Comparison of ENCODE assay signal across 20 mouse cellular contexts in the genomic region with DNA sequence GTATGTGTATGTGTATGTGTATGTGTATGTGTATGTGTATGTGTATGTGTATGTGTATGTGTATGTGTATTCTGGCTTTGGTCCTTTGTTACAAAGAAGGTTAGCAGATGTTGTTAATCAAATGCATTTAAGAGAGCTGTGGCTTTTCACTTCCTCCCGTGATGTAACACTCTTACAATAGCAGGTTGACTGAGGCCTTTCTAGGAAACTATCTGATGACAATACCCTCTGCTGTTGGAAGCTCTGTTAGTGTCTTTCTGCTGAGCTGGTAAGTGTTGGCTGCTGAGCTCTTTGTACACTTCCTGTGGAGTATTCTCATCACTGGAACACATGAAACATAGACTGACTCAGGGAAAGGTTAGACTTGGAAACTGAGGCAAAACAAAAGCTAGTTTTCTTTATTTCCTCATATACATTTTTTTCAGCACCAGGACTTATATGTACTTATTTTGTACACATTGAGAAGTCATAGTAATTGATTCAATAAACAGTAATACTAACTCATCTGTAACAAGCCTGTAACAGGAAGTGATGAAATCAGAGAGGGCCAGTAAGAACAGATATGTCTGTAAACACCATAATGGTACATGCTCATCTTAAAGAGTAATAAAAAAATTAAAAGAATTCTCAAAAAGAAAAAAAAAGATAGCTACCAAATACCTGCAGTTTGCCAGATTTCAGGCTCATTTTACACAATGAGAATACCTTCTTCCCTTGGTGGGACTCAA. TPM values are rescaled to one million over a fixed set of nuclear protein-coding genes. Genes with fewer than 3 reads are reported as not detected.
DNase-seq lines count a peak whose midpoint lies in the region; ATAC-seq and TF ChIP-seq lines count a peak whose summit lies in the region.
"Had no signal": no experiment of that assay in that cellular context is flagged by ENCODE, and none has a peak within 500 bp of the region (broad histone marks: within the 10 kb centered on the region; RNA-seq: fewer than 3 reads in every experiment).

No protein-coding gene starts in this region.

- H3K36me3 ChIP-seq in lung, embryonic 14.5 days (ENCODE audit: insufficient read depth), result no peaks in the 10 kb centered on the region
- H3K36me3 ChIP-seq in CH12.LX (replicated peaks in 1 of 2; ENCODE audit: control insufficient read depth in 1 of 2, insufficient read depth in 1 of 2, low read length in 1 of 2), result peaks cover 2 to 9% of the 10 kb centered on the region in 2 experiments
- H3K36me3 ChIP-seq: embryonic facial prominence, embryonic 12.5 days had no signal

- TF ChIP-seq CTCF in lung, embryonic 14.5 days (IDR thresholded peaks at IDR 0.05; ENCODE audit: low read depth), result no peak
- TF ChIP-seq CTCF in CH12.LX (conservative IDR thresholded peaks at IDR 0.05 in 1 of 2, IDR thresholded peaks at IDR 0.05 in 1 of 2; ENCODE audit: low read depth in 2 of 2, low read length in 2 of 2), result no peak

- in situ Hi-C loops in CH12.LX (cut with MboI; ENCODE audit: low pct_ligation_motif_present, low pct_unique_long_range_greater_than_20kb, low sequenced_read_pairs), result no loop called here

- no peaks in the 10 kb centered on the region for H3K27me3 ChIP-seq in lung, embryonic 14.5 days (ENCODE audit: insufficient read depth, low read length)
- no peaks in the 10 kb centered on the region for H3K27me3 ChIP-seq in CH12.LX (replicated peaks)
- H3K27me3 ChIP-seq: embryonic facial prominence, embryonic 12.5 days; Patski had no signal

- H3K4me3 ChIP-seq in lung, embryonic 14.5 days (ENCODE audit: low read depth, low read length), result no peak overlapping the region
- H3K4me3 ChIP-seq in CH12.LX (replicated peaks in 1 of 3; ENCODE audit: low read depth in 2 of 3, low read length in 2 of 3, poor library complexity in 1 of 3), result no peak overlapping the region
- H3K4me3 ChIP-seq: embryonic facial prominence, embryonic 12.5 days had no signal

- no peaks in the 10 kb centered on the region for H3K79me2 ChIP-seq in CH12.LX (replicated peaks; ENCODE audit: control insufficient read depth, extremely low read depth, insufficient read depth, poor library complexity, severe bottlenecking)

- WGBS in lung, embryonic 14.5 days, result 54% methylated on average over 1 of the region's 1 CpGs

- TF ChIP-seq RAD21 in CH12.LX (IDR thresholded peaks at IDR 0.05; ENCODE audit: low read depth, low read length), result no peak

- peaks cover 12% of the 10 kb centered on the region for H3K4me1 ChIP-seq in lung, embryonic 14.5 days (ENCODE audit: insufficient read depth)
- H3K4me1 ChIP-seq in CH12.LX (ENCODE audit: control insufficient read depth in 1 of 2, insufficient read depth in 2 of 2), result peaks cover 24 to 29% of the 10 kb centered on the region in 2 experiments
- H3K4me1 ChIP-seq: embryonic facial prominence, embryonic 12.5 days had no signal

- ATAC-seq in lung, embryonic 14.5 days (ENCODE audit: insufficient read depth), result no peak
- peak; percentile 87 for ATAC-seq in megakaryocyte, adult 5-6 weeks (ENCODE audit: poor library complexity, severe bottlenecking)
- ATAC-seq: forebrain, embryonic 14.5 days; hindbrain, postnatal 0 days; Patski had no signal

- H3K9me3 ChIP-seq in lung, embryonic 14.5 days (ENCODE audit: low read depth, low read length), result no peaks in the 10 kb centered on the region
- no peaks in the 10 kb centered on the region for H3K9me3 ChIP-seq in CH12.LX (replicated peaks; ENCODE audit: low read length)
- H3K9me3 ChIP-seq: embryonic facial prominence, embryonic 12.5 days had no signal

- H3K9ac ChIP-seq in lung, embryonic 14.5 days, result no peak overlapping the region
- H3K9ac ChIP-seq in CH12.LX (ENCODE audit: insufficient read depth, low read depth), result no peak overlapping the region
- H3K9ac ChIP-seq: embryonic facial prominence, embryonic 12.5 days had no signal

- dilution Hi-C loops in CH12.LX (cut with MboI; ENCODE audit: extremely low pct_ligation_motif_present, extremely low pct_unique_long_range_greater_than_20kb, low sequenced_read_pairs), result no loop called here

- H3K27ac ChIP-seq in lung, embryonic 14.5 days (ENCODE audit: low read depth), result no peak overlapping the region
- peak overlapping the region; percentile 64 for H3K27ac ChIP-seq in CH12.LX (ENCODE audit: insufficient read depth, low read depth)
- H3K27ac ChIP-seq: embryonic facial prominence, embryonic 12.5 days; hindbrain, postnatal 0 days; macrophage had no signal

- peak; percentile 26 for DNase-seq in lung, embryonic 14.5 days
- no peak for DNase-seq in lung, postnatal 10 days
- peak; percentile 26 to 34 for DNase-seq in B cell, adult 2 months
- DNase-seq in CH12.LX (ENCODE audit: extremely low read depth), result peak; percentile 70
- DNase-seq in cerebellum, postnatal 14 days, result no peak
- DNase-seq in layer of hippocampus, postnatal 14 days (ENCODE audit: low spot score in 2 of 2), result no peak
- DNase-seq: cerebellum, adult 2 months; kidney, postnatal 25 days; retina, postnatal 1 day had no signal

- TF ChIP-seq POLR2A in CH12.LX (IDR thresholded peaks at IDR 0.05; ENCODE audit: low read depth, low read length), result no peak

- no peak overlapping the region for H3K4me2 ChIP-seq in lung, embryonic 14.5 days
- H3K4me2 ChIP-seq in CH12.LX (ENCODE audit: insufficient read depth, low read depth, poor library complexity, severe bottlenecking), result 0 out of 2 replicates have a peak overlapping the region, but pooled peaks have one; percentile 29
- H3K4me2 ChIP-seq: embryonic facial prominence, embryonic 12.5 days had no signal

- TF ChIP-seq EP300 in CH12.LX (IDR thresholded peaks at IDR 0.05; ENCODE audit: low read length), result peak; percentile 51

TF ChIP-seq in CH12.LX, 34 proteins besides CTCF, POLR2A, EP300 and RAD21:
- TF ChIP-seq MAZ (IDR thresholded peaks at IDR 0.05; ENCODE audit: low read depth, low read length) (no peak), TCF12 (IDR thresholded peaks at IDR 0.05; ENCODE audit: low read depth, low read length) (no peak), PAX5 (IDR thresholded peaks at IDR 0.05; ENCODE audit: low read length) (no peak), UBTF (IDR thresholded peaks at IDR 0.05; ENCODE audit: low read depth, low read length) (no peak), NELFE (IDR thresholded peaks at IDR 0.05; ENCODE audit: low read depth, low read length) (no peak), JUND (conservative IDR thresholded peaks at IDR 0.05; ENCODE audit: low read depth, low read length) (peak; percentile 71; the same call in 1 of the 2 replicates), MEF2A (IDR thresholded peaks at IDR 0.05; ENCODE audit: borderline replicate concordance, low read depth, low read length) (peak; percentile 88; the same call in 1 of the 2 replicates), SIN3A (IDR thresholded peaks at IDR 0.05; ENCODE audit: low read length) (no peak), ETS1 (conservative IDR thresholded peaks at IDR 0.05; ENCODE audit: low read depth, low read length) (peak; percentile 61; the same call in 1 of the 2 replicates), TBP (conservative IDR thresholded peaks at IDR 0.05; ENCODE audit: low read depth, low read length) (no peak), JUN (IDR thresholded peaks at IDR 0.05; ENCODE audit: insufficient read depth, low read depth, low read length) (peak; percentile 67; the same call in 1 of the 2 replicates), MAX (IDR thresholded peaks at IDR 0.05; ENCODE audit: low read length) (no peak), IRF4 (IDR thresholded peaks at IDR 0.05; ENCODE audit: low read depth, low read length) (peak; percentile 61; the same call in 1 of the 2 replicates), BHLHE40 (IDR thresholded peaks at IDR 0.05; ENCODE audit: low read depth, low read length) (no peak; the same call in 1 of the 2 replicates), CHD2 (IDR thresholded peaks at IDR 0.05; ENCODE audit: low read length) (no peak)

RNA-seq across cellular contexts. Expression of a gene that starts 2.9 kb away (rescaled TPM):
- polyA plus RNA-seq in lung, embryonic 14.5 days (2014; fragmentation: Nextera tagmentation; extraction: Ambion mirVana), result not detected in 2 replicates
- total RNA-seq in CH12.LX (2012; rRNA removed), result not detected in 2 replicates
- total RNA-seq in CH12.LX (2014; rRNA removed), result not detected in 2 replicates
- polyA plus RNA-seq in CH12.LX (2012; ENCODE audit: insufficient read length, low read depth), result not detected in 2 replicates
- not detected in 2 replicates for total RNA-seq in megakaryocyte, adult 5-6 weeks (2015)
- total RNA-seq in megakaryocyte, adult 5-6 weeks (2017), result not detected in 2 replicates
- not detected for total RNA-seq in layer of hippocampus, postnatal 14 days (2021)
- total RNA-seq: adrenal gland, postnatal 4 days; gastrocnemius, postnatal 4 days; hindbrain, postnatal 0 days; left cerebral cortex, postnatal 10 days had no signal
- polyA plus RNA-seq: cerebellum, adult 2 months; embryonic facial prominence, embryonic 12.5 days; forebrain, embryonic 14.5 days; hindbrain, postnatal 0 days; macrophage; Patski; stomach, embryonic 14.5 days; urinary bladder, adult 2 months had no signal

Comparison
In these comparisons a context has a peak if more than half of its experiments do, and no peak if none do; other contexts are left out.
1. DNase-seq: peak in lung, embryonic 14.5 days (single experiment), B cell, adult 2 months (2 of 2) and CH12.LX (single experiment); none in lung, postnatal 10 days (single experiment), cerebellum, postnatal 14 days (0 of 2) and layer of hippocampus, postnatal 14 days (0 of 2).